Mouse (Mus musculus) thymus, adult 2 months (tissue): Measurements from ENCODE around the gene Madd. TPM values are rescaled to one million over a fixed set of nuclear protein-coding genes. Genes with fewer than 3 reads are reported as not detected.

Source experiments
- DNase-seq: peaks from one replicate; pipeline ENCODE4 v3.0.0; 2021
- H3K27ac ChIP-seq: fragments of 200-500 bp; 2 replicates; pipeline ENCODE4 v1.5.1; 2012; ENCODE audit warnings: low read length, control low read depth; ENCODE audit not compliant: control insufficient read depth, insufficient read depth
- H3K27me3 ChIP-seq: fragments of 200-500 bp; 2 replicates; pipeline ENCODE4 v1.6.1; 2012; ENCODE audit warnings: mild to moderate bottlenecking, low read length, moderate library complexity, mixed read lengths; ENCODE audit not compliant: control insufficient read depth, insufficient read depth
- H3K36me3 ChIP-seq: fragments of 200-500 bp; 2 replicates; pipeline ENCODE4 v1.6.1; 2012; ENCODE audit warnings: mild to moderate bottlenecking, low read length, moderate library complexity; ENCODE audit not compliant: control insufficient read depth, insufficient read depth
- H3K4me1 ChIP-seq: fragments of 200-500 bp; replicated peaks from 2 replicates; pipeline ENCODE4 v1.6.1; 2012; ENCODE audit warnings: low read length; ENCODE audit not compliant: control insufficient read depth, insufficient read depth
- H3K4me3 ChIP-seq: fragments of 200-500 bp; 2 replicates; pipeline ENCODE4 v1.5.1; 2012; ENCODE audit warnings: mild to moderate bottlenecking, low read length, control low read depth, moderate library complexity; ENCODE audit not compliant: control insufficient read depth, insufficient read depth
- CTCF ChIP-seq: fragments of 200-500 bp; IDR thresholded peaks from 2 replicates; pipeline ENCODE4 v1.5.1; 2012; ENCODE audit warnings: mild to moderate bottlenecking, control low read depth, low read length, moderate library complexity, borderline replicate concordance; ENCODE audit not compliant: control insufficient read depth, poor library complexity, insufficient read depth; ENCODE audit errors: extremely low read depth
- POLR2A ChIP-seq: fragments of 200-500 bp; IDR thresholded peaks from 2 replicates; pipeline ENCODE4 v1.6.1; 2012; ENCODE audit warnings: mild to moderate bottlenecking, low read length, control low read depth, moderate library complexity; ENCODE audit not compliant: control insufficient read depth, poor library complexity, insufficient read depth; ENCODE audit errors: extremely low read depth
- WGBS: fragments of 180-500 bp; shearing (Covaris S2); methylation state at CpG from one replicate; pipeline ENCODE4 v1.1.7; 2018; 5-methylcytosine and 5-hydroxymethylcytosine counted together
- polyA plus RNA-seq: library from polyadenylated mRNA; depleted of rRNA; stranded (reverse); fragments of >200 nt; gene quantifications from 2 replicates; pipeline ENCODE4 v1.2.3, GENCODE M21; 2012; rRNA removed

Gene Madd
- polyA plus RNA-seq, 1 experiment: 63.9 TPM

DNA sequence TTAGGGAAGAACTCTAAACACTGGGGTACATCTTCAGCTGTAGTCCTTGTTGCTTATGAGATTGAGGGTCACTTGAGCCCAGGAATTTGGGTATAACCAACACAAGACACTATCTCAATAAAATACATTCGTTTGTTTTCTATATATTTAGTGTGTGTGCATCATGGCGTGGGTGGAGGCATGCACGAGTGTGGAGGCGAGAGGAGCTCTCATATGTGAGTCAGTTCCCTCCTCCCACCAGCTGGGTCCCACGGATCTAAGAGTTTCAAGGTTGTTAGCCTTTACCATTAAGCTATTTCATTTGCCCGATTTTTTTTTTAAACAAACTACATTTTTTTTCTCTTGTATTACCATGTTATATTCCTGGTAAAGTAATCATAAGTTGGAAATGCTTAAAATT, 92.8 kb downstream of the Madd start:
- TF ChIP-seq CTCF: no peak
- TF ChIP-seq POLR2A: no peak
- 91% methylated on average over 6 of the region's 6 CpGs for WGBS
- H3K27ac ChIP-seq: no peak overlapping the region
- peaks cover 14% of the 10 kb centered on the region for H3K4me1 ChIP-seq
- no peak overlapping the region for H3K4me3 ChIP-seq
- no peaks in the 10 kb centered on the region for H3K27me3 ChIP-seq
- DNase-seq: no peak
- no peaks in the 10 kb centered on the region for H3K36me3 ChIP-seq

DNA sequence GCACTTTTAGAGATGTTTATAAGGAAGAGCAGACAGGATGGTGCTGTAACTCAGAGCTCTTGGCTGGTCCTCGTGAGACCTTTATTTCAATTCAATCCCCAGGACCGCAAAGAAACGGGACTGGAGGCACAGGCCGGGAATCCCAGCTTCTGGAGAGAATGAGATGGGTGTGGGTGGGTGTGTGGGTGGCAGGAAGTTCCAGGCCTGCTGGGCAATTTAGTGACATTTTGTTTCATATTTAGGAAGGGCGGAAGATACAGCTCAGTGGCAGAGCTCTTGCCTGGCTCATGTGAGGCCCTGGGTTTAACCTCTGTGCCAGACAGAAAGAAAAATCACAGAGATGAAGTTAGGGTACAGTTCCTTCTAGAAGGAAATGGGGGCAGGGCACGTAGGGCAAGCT, 93.4 kb downstream of the Madd start:
- Histone ChIP-seq H3K27me3 (no peaks in the 10 kb centered on the region), H3K36me3 (no peaks in the 10 kb centered on the region), H3K4me3 (no peak overlapping the region), H3K27ac (no peak overlapping the region), H3K4me1 (peaks cover 14% of the 10 kb centered on the region)
- DNase-seq: no peak
- TF ChIP-seq POLR2A: no peak
- no peak for TF ChIP-seq CTCF
- WGBS: 90% methylated on average over 6 of the region's 6 CpGs

DNA sequence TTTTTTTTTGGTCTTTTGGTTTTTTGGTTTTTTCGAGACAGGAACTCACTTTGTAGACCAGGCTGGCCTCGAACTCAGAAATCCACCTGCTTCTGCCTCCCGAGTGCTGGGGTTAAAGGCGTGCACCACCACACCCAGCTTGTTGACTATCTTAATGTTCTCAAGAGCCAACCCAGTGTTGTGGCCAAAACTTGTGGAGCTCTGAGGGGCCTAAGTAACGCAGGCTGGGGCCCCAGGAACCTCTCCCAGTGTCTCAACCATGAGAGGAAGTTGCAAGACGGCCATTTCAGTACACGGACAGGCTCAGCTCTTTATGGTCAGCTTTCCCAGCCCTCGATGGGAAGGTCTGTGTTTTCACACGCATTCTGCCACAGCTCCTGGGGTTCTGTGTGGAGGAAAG, 94.7 kb downstream of the Madd start:
- no peaks in the 10 kb centered on the region for H3K27me3 ChIP-seq
- no peak overlapping the region for H3K4me3 ChIP-seq
- H3K36me3 ChIP-seq: no peaks in the 10 kb centered on the region
- WGBS: 54% methylated on average over 9 of the region's 9 CpGs
- peaks cover 14% of the 10 kb centered on the region for H3K4me1 ChIP-seq
- no peak for DNase-seq
- no peak overlapping the region for H3K27ac ChIP-seq
- TF ChIP-seq POLR2A: no peak
- no peak for TF ChIP-seq CTCF

DNA sequence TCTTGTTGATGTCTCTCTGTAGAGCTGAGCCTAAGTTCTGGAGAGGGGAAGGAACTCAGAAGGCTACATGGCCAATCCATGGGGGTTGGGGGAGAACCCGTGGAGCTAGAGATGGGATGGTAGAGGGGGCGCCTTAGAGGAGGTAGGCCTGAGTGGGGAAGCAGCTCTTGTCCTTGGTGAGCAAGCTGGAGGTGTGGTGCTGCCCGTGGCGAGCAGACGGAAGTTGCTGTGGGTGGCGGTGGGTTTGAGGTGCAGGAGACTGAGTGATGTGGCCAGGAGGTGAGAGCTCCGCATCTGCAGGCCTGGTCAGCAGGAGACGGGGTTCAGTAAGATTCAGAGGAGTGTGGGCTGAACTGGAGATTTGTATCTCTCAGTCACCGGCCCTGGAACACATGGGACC, 96.2 kb downstream of the Madd start:
- 11% methylated on average over 9 of the region's 9 CpGs for WGBS
- Histone ChIP-seq H3K4me1 (peaks cover 29% of the 10 kb centered on the region), H3K36me3 (no peaks in the 10 kb centered on the region), H3K4me3 (no peak overlapping the region), H3K27ac (no peak overlapping the region), H3K27me3 (no peaks in the 10 kb centered on the region)
- TF ChIP-seq CTCF: no peak
- TF ChIP-seq POLR2A: no peak
- DNase-seq: no peak

Other genes starting within 250 kb of the Madd start
- 92.7 and 96.2 TPM in 2 replicates for gene Celf1, start 243.5 kb downstream of the Madd start, polyA plus RNA-seq
- 9.0 and 10.1 TPM in 2 replicates for gene Rapsn, start 148.2 kb downstream of the Madd start, polyA plus RNA-seq
- 103 and 114 TPM in 2 replicates for gene Psmc3, start 129.8 kb downstream of the Madd start, polyA plus RNA-seq
- 45.8 and 59.0 TPM in 2 replicates for gene Slc39a13, start 113.4 kb downstream of the Madd start, polyA plus RNA-seq
- gene Spi1, start 101.4 kb downstream of the Madd start, polyA plus RNA-seq: 53.6 and 55.7 TPM in 2 replicates
- gene Mybpc3, start 65.7 kb downstream of the Madd start, polyA plus RNA-seq: 2.4 and 57.9 TPM in 2 replicates
- gene Nr1h3, start 19.0 kb upstream of the Madd start, polyA plus RNA-seq: 35.2 and 38.8 TPM in 2 replicates
- gene Acp2, start 19.0 kb upstream of the Madd start, polyA plus RNA-seq: 31.1 TPM in 2 replicates
- 51.2 and 65.7 TPM in 2 replicates for gene Ddb2, start 53.1 kb upstream of the Madd start, polyA plus RNA-seq
- 5.6 and 14.9 TPM in 2 replicates for gene Pacsin3, start 72.1 kb upstream of the Madd start, polyA plus RNA-seq
- gene Arfgap2, start 81.1 kb upstream of the Madd start, polyA plus RNA-seq: 77.6 and 93.9 TPM in 2 replicates